Mouse (Mus musculus) c-Kit-positive CD71-positive TER-119-positive erythroid progenitor cells, embryonic 14.5 days (primary cell): ENCODE results near the gene Haus5.

Experiments
- DNase-seq: peaks from one replicate; pipeline ENCODE4 v3.0.0-alpha.2; 2013; ENCODE audit warnings: low spot score

Haus5 gene

DNA sequence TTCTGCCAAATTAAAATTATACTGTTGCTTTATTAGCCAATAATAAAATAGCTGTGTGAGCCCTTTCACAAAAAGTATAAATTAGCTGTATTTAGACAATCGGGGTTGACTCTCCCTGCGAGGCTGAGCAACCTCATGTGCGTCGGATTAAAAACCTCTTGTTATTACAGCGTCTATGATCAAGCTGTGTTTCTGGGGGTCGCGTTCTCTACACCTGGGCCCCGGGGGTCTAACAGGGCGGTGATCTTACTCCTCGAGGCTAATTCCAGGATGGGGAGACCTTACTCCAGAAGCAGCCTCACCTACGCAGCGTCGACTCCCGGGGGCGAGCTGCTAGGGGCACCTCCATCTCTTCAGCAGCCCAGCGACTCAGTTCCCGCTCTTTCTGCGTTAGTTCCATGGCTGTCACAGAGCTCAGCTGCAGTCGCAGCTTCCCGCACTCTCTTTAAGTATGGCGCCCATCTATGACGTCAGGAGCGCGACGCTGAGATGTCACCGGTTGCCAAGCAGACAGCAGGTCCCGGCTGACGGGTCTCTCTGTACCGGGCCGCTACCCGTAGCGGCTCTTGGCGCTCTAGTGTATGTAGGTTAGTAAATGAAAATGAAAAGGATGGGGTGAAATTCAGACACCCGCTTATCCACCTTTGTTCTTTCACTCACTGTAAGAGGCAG lies at the start of gene Haus5:
Gene Haus5, minus strand, starts transcription at position 466 of the 672 bp plus-strand sequence.
- DNase-seq = peak; percentile 93

DNA sequence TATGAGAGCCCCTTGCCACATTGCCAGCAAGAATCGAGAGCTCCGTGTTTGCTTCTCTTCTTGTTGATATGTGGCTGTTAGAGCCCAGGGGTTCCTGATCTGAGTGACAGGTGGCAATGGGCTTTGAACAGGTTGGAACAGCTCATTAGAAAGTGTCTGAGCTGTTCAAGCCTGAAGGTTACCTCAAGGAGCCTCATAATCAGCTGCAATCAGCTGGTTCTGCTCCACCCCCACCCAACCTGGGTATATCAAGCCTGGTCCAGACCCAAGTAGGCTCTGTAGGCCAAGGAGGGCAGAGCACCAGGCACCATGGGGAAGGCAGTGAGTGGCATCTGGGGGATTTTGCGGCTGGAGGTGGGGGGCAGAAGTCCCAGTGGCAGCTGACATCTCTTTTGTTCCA lies 47.1 kb upstream of the Haus5 start, which contains the start of gene Atp4a:
Gene Atp4a, plus strand, starts transcription at position 268 of the 400 bp plus-strand sequence.
- DNase-seq = no peak

DNA sequence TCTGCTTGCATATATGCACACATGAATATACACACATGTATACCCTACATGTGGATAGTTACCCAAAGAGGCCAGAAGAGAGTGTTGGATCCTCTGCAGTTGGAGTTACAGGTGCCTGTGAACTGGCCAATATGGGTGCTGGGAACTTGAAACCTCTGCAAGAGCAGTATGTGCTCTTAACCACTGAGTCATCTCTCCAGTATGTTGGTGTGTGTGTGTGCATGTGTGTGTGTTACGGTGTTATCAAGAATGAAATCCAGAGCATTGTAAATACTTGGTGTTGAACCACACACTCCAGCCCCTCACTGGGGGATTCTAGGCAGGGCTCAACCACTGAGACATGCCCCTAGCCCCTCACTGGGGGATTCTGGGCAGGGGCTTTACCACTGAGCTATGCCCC lies 42.6 kb upstream of the Haus5 start:
- DNase-seq = no peak

GRCm38 (mm10) chr7:30706214-30706882 lies 41.6 kb upstream of the Haus5 start:
- no peak for DNase-seq

DNA sequence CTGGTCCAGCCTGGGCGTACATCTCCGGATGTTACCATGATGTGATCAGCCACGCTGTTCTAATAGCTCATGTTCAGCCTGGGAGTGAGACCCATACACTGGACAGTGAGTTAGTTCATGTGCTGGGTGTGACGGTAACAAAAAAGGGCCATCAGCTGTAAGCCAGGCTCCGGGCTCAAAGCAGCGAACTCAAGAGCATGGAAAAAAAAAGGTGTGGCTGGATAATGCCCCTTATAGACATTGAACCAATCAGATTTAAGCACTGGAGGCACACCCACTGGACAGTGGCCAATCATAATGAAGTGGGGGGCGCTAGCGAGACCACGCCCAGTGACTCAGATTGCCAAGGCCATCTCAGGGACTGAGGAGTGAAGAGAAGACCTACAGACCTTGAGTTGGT lies 33.8 kb upstream of the Haus5 start, which contains the start of gene 2200002J24Rik:
Gene 2200002J24Rik, plus strand, starts transcription at position 338 of the 400 bp plus-strand sequence.
- peak; percentile 47 for DNase-seq

DNA sequence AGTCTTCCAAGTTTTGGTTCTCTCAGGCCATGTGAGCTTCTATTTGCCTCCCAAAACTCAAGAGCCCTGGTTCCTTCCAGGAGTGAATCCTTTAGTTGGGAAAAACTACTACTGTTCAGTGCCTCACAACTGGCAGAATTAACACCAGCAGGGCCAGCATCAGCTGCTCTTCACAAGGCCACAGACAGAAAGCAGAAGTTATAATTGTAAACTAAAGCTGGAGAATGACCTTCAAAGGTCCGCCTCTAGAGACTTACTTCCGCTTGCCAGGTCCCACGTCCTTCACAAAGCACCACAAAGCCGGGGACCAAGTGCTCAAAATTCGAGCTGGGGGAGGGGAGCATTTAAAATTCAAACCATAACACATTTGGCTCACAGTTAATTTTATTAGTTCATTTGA lies 33.3 kb upstream of the Haus5 start:
- DNase-seq = no peak

- DNase-seq = no peak
Observed at GRCm38 (mm10) chr7:30688325-30688724, 23.5 kb upstream of the Haus5 start.

GRCm38 (mm10) chr7:30683425-30683824 lies 18.6 kb upstream of the Haus5 start:
- DNase-seq = no peak

DNA sequence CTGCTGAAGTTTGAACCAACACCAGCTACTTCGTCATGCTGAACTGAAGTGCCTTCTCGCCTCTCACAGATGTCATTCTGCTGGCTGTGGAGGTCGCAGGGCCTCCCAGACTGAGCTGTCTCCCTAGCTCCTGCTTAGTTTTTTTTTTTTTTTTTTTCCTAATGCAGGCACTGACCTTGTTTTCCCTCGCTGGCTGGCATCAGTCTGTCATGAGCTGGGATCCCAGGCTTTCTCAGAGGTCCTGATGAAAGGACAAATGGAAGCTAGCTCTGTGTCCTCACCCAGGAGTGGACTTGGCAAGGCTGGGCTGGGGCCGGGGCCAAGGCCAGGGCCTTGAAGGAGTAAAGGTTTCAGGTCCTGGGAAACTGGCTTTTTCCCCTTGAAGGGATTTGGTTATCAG lies 17.1 kb upstream of the Haus5 start:
- DNase-seq = no peak

DNA sequence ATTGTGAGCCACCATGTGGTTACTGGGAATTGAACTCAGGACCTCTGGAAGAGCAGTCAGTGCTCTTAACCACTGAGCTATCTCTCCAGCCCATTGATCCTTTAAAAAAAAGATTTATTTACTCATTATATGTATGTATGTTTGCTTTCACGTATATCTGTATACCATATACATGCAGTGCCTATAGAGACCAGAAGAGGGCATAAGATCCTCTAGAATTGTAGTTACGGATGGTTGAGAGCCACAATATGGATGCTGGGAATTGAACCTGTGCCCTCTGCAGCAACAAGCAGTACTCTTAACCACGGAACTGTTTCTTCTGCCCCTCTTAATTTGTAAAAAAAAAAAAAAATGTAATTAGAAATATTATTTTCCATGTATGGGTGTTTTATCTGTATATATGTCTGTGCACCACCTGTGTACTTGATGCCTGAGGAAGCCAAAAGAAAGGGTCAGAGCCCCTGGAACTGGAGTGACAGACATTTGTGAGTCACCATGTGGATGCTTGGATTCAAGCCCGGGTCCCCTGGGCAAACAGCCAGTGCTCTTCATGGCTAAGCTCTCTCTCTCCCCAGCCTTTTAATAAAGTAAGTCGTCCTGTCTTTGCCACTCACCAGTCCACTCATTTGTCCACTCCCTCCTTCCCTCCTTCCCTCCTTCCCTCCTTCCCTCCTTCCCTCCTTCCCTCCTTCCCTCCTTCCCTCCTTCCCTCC lies 13.6 kb upstream of the Haus5 start:
- DNase-seq = no peak

DNA sequence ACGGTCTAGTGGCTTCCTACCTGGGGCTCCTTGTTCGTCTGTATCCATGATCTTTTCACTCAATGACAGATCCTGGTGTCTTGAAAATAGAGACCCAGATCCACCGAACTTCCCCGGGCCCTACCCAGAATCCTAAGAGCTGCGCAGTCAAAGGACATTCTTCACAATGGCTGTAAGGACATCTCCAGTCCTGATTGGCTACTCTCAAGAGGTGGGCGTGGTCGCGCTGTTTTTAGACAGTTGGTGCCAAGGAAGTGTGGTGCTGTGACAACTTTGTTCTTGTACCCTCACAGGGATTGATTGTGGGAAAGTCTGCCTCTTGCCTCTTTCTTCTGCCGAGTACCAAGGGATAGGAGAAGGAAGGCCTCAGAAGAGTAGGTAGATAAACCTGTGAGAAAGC lies 6.7 kb upstream of the Haus5 start, which contains the start of gene Pmis2:
Gene Pmis2, minus strand, starts transcription at position 126 of the 400 bp plus-strand sequence.
- no peak for DNase-seq

DNA sequence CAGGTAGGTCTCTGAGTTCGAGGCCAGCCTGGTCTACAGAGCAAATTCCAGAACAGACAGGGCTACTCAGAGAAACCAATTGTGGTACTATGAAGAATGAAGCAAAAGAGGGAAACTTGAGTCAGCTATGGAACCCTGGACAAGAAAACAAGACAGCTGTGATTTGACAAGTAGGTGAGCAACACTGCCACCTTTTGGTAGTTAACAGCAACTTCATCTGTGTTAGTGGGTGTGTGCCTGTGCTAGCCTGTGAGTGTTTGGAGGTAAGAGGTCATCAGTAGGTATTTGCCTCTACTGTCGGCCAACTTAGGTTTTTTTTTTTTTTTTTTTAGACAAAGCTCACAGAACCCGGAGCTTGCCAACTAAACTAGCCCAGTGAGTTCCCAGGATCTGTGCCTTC lies 4.4 kb upstream of the Haus5 start:
- peak; percentile 59 for DNase-seq

DNA sequence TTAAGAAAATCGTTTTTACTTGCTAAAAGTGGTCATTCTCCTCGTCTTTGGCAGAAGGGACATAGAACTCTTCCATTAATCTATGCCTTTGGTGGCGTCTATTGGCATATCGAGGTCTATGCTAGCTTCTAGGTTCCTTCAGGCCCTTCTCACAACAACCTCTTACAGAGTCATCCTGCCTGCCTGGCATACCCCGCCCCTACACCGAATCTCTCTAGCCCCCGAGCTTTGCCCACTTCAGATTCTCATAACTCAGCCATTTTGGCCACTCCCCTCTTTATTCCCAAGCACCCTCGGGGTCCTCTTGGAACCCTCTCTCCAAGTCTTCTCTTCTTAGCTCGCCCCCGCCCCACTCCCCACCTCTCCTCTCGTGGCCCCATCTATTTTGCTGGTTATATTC lies 527 bp upstream of the Haus5 start:
- DNase-seq = peak; percentile 16

- peak; percentile 99 for DNase-seq
Observed at GRCm38 (mm10) chr7:30649591-30650540, 14.9 kb downstream of the Haus5 start, which contains the start of gene Rbm42. Gene Rbm42, minus strand, starts transcription at chr7:30650317.

GRCm38 (mm10) chr7:30639083-30639482 lies 25.7 kb downstream of the Haus5 start:
- no peak for DNase-seq

- no peak for DNase-seq
Observed at GRCm38 (mm10) chr7:30636395-30636794, 28.4 kb downstream of the Haus5 start.

GRCm38 (mm10) chr7:30635752-30636151 lies 29.0 kb downstream of the Haus5 start, which contains the start of gene Etv2:
Gene Etv2, minus strand, starts transcription at chr7:30635852.
- no peak for DNase-seq

GRCm38 (mm10) chr7:30634621-30635020 lies 30.2 kb downstream of the Haus5 start:
- DNase-seq = peak; percentile 36

- no peak for DNase-seq
Observed at GRCm38 (mm10) chr7:30633762-30634412, 30.9 kb downstream of the Haus5 start.

- DNase-seq = no peak
Observed at GRCm38 (mm10) chr7:30629013-30629412, 35.8 kb downstream of the Haus5 start.

- no peak for DNase-seq
Observed at GRCm38 (mm10) chr7:30626647-30627046, 38.1 kb downstream of the Haus5 start.
